Mouse (Mus musculus) CH12.LX (cell line): Measurements from ENCODE around the gene Scd4. TPM values are rescaled to one million over a fixed set of nuclear protein-coding genes. Genes with fewer than 3 reads are reported as not detected.

Experiments
- DNase-seq: peaks from one replicate; pipeline ENCODE4 v3.0.0-alpha.2; 2013; ENCODE audit errors: extremely low read depth
- H3K27ac ChIP-seq: 2 replicates; pipeline ENCODE4 v1.5.1; 2012; ENCODE audit warnings: low read depth, mild to moderate bottlenecking, control low read depth, moderate library complexity; ENCODE audit not compliant: insufficient read depth
- H3K27me3 ChIP-seq: replicated peaks from 2 replicates; pipeline ENCODE3; 2012; ENCODE audit warnings: inconsistent platforms
- H3K36me3 ChIP-seq, 2 experiments: replicated peaks in 1 of 2; 2 replicates each; pipeline versions ENCODE3 to v1.6.1; 2012; ENCODE audit warnings: inconsistent platforms in 1 of 2, low read length in 1 of 2, mild to moderate bottlenecking in 1 of 2, mixed read lengths in 1 of 2, moderate library complexity in 1 of 2; ENCODE audit not compliant: control insufficient read depth in 1 of 2, insufficient read depth in 1 of 2
- H3K4me1 ChIP-seq, 2 experiments: 2 replicates each; pipeline ENCODE4 v1.6.1; 2012; ENCODE audit warnings: inconsistent platforms in 1 of 2, moderate library complexity in 1 of 2; ENCODE audit not compliant: insufficient read depth in 2 of 2, control insufficient read depth in 1 of 2
- H3K4me2 ChIP-seq: 2 replicates; pipeline ENCODE4 v1.6.1; 2012; ENCODE audit warnings: low read depth, mild to moderate bottlenecking, control low read depth; ENCODE audit not compliant: poor library complexity, insufficient read depth, severe bottlenecking
- H3K4me3 ChIP-seq, 3 experiments: fragments of 150-350 bp in 1 of 3; sonication (generic) in 1 of 3; replicated peaks in 1 of 3; 2 replicates each; pipeline versions ENCODE3 to v1.5.1; 2011 to 2012; ENCODE audit warnings: low read depth in 2 of 3, low read length in 2 of 3, mild to moderate bottlenecking in 2 of 3, moderate library complexity in 2 of 3, control low read depth in 1 of 3, improper control_type of control experiment in 1 of 3, inconsistent platforms in 1 of 3, mixed read lengths in 1 of 3; ENCODE audit not compliant: poor library complexity in 1 of 3
- H3K79me2 ChIP-seq: replicated peaks from 2 replicates; pipeline ENCODE4 v1.6.1; 2012; ENCODE audit warnings: mild to moderate bottlenecking, moderate library complexity; ENCODE audit not compliant: control insufficient read depth, poor library complexity, insufficient read depth, severe bottlenecking; ENCODE audit errors: extremely low read depth
- H3K9ac ChIP-seq: 2 replicates; pipeline ENCODE4 v1.6.1; 2012; ENCODE audit warnings: low read depth, mild to moderate bottlenecking, control low read depth, moderate library complexity; ENCODE audit not compliant: insufficient read depth
- H3K9me3 ChIP-seq: replicated peaks from 2 replicates; pipeline ENCODE3; 2012; ENCODE audit warnings: low read length, inconsistent platforms, mixed read lengths
- BHLHE40 ChIP-seq: IDR thresholded peaks from 2 replicates; pipeline ENCODE4 v1.6.1; 2011; ENCODE audit warnings: mild to moderate bottlenecking, low read depth, low read length, improper control_type of control experiment
- CHD2 ChIP-seq: IDR thresholded peaks from 2 replicates; pipeline ENCODE4 v1.6.1; 2011; ENCODE audit warnings: low read length, improper control_type of control experiment
- E2F4 ChIP-seq: IDR thresholded peaks from 2 replicates; pipeline ENCODE4 v1.6.1; 2011; ENCODE audit warnings: low read depth, low read length, improper control_type of control experiment; ENCODE audit not compliant: insufficient replicate concordance
- ELF1 ChIP-seq: IDR thresholded peaks from 2 replicates; pipeline ENCODE4 v1.6.1; 2014; ENCODE audit warnings: low read depth, mild to moderate bottlenecking, inconsistent platforms, low read length, improper control_type of control experiment
- ETS1 ChIP-seq: conservative IDR thresholded peaks from 2 replicates; pipeline ENCODE4 v1.6.1; 2012; ENCODE audit warnings: low read depth, mild to moderate bottlenecking, inconsistent platforms, low read length, improper control_type of control experiment, moderate library complexity
- GABPA ChIP-seq: IDR thresholded peaks from 2 replicates; pipeline ENCODE4 v1.6.1; 2012; ENCODE audit warnings: low read depth, low read length, improper control_type of control experiment, inconsistent platforms; ENCODE audit not compliant: insufficient replicate concordance
- IRF4 ChIP-seq: IDR thresholded peaks from 2 replicates; pipeline ENCODE4 v1.6.1; 2014; ENCODE audit warnings: low read depth, mild to moderate bottlenecking, inconsistent platforms, low read length, improper control_type of control experiment
- JUN ChIP-seq: IDR thresholded peaks from 2 replicates; pipeline ENCODE4 v1.6.1; 2011; ENCODE audit warnings: low read depth, mild to moderate bottlenecking, low read length, improper control_type of control experiment, moderate library complexity; ENCODE audit not compliant: insufficient read depth
- KAT2A ChIP-seq: IDR thresholded peaks from 2 replicates; pipeline ENCODE4 v1.6.1; 2012; ENCODE audit warnings: low read length, improper control_type of control experiment, inconsistent platforms; ENCODE audit not compliant: insufficient replicate concordance
- MAFK ChIP-seq: IDR thresholded peaks from 2 replicates; pipeline ENCODE4 v1.6.1; 2011; ENCODE audit warnings: low read length, improper control_type of control experiment; ENCODE audit not compliant: insufficient replicate concordance
- MAX ChIP-seq: IDR thresholded peaks from 2 replicates; pipeline ENCODE4 v1.6.1; 2011; ENCODE audit warnings: low read length, improper control_type of control experiment
- MAZ ChIP-seq: IDR thresholded peaks from 2 replicates; pipeline ENCODE4 v1.6.1; 2012; ENCODE audit warnings: low read depth, mild to moderate bottlenecking, inconsistent platforms, low read length, improper control_type of control experiment, moderate library complexity
- MEF2A ChIP-seq: IDR thresholded peaks from 2 replicates; pipeline ENCODE4 v1.6.1; 2014; ENCODE audit warnings: low read depth, mild to moderate bottlenecking, inconsistent platforms, low read length, improper control_type of control experiment, borderline replicate concordance
- MXI1 ChIP-seq: IDR thresholded peaks from 2 replicates; pipeline ENCODE4 v1.6.1; 2011; ENCODE audit warnings: mild to moderate bottlenecking, low read depth, low read length, improper control_type of control experiment
- MYC ChIP-seq: IDR thresholded peaks from 2 replicates; pipeline ENCODE4 v1.6.1; 2011; ENCODE audit warnings: low read depth, mild to moderate bottlenecking, improper control_type of control experiment, low read length
- NRF1 ChIP-seq: IDR thresholded peaks from 2 replicates; pipeline ENCODE4 v1.6.1; 2014; ENCODE audit warnings: low read depth, mild to moderate bottlenecking, inconsistent platforms, low read length, improper control_type of control experiment, moderate library complexity
- PAX5 ChIP-seq: IDR thresholded peaks from 2 replicates; pipeline ENCODE4 v1.6.1; 2012; ENCODE audit warnings: low read length, inconsistent platforms, mixed read lengths
- POLR2A ChIP-seq: IDR thresholded peaks from 2 replicates; pipeline ENCODE4 v1.6.1; 2011; ENCODE audit warnings: low read depth, mild to moderate bottlenecking, improper control_type of control experiment, low read length
- POLR2AphosphoS2 ChIP-seq: IDR thresholded peaks from 2 replicates; pipeline ENCODE4 v1.6.1; 2011; ENCODE audit warnings: low read depth, low read length, improper control_type of control experiment
- RCOR1 ChIP-seq: conservative IDR thresholded peaks from 2 replicates; pipeline ENCODE4 v1.6.1; 2012; ENCODE audit warnings: low read depth, mild to moderate bottlenecking, inconsistent platforms, low read length, improper control_type of control experiment
- SIN3A ChIP-seq: IDR thresholded peaks from 2 replicates; pipeline ENCODE4 v1.6.1; 2012; ENCODE audit warnings: low read length, improper control_type of control experiment, inconsistent platforms
- SMC3 ChIP-seq: IDR thresholded peaks from 2 replicates; pipeline ENCODE4 v1.6.1; 2011; ENCODE audit warnings: low read depth, low read length, improper control_type of control experiment
- TBP ChIP-seq: conservative IDR thresholded peaks from 2 replicates; pipeline ENCODE4 v1.6.1; 2011; ENCODE audit warnings: low read depth, low read length, improper control_type of control experiment
- TCF12 ChIP-seq: IDR thresholded peaks from 2 replicates; pipeline ENCODE4 v1.6.1; 2014; ENCODE audit warnings: low read depth, mild to moderate bottlenecking, inconsistent platforms, low read length, improper control_type of control experiment
- USF1 ChIP-seq: IDR thresholded peaks from 2 replicates; pipeline ENCODE4 v1.6.1; 2014; ENCODE audit warnings: low read depth, mild to moderate bottlenecking, inconsistent platforms, low read length, improper control_type of control experiment
- USF2 ChIP-seq: conservative IDR thresholded peaks from 2 replicates; pipeline ENCODE4 v1.6.1; 2011; ENCODE audit warnings: low read depth, low read length, improper control_type of control experiment
- ZNF384 ChIP-seq: IDR thresholded peaks from 2 replicates; pipeline ENCODE4 v1.6.1; 2012; ENCODE audit warnings: low read depth, low read length, improper control_type of control experiment, inconsistent platforms
- dilution Hi-C: fragments of 300-500 bp; cut with MboI; formaldehyde crosslinking; loops from 2 replicates; pipeline ENCODE4 v1.14.3; 2020; ENCODE audit warnings: low sequenced_read_pairs; ENCODE audit not compliant: extremely low pct_unique_long_range_greater_than_20kb, extremely low pct_ligation_motif_present
- in situ Hi-C: fragments of 300-500 bp; cut with MboI; formaldehyde crosslinking; loops from 3 replicates; pipeline ENCODE4 v1.14.3; 2019; ENCODE audit warnings: low sequenced_read_pairs, low pct_ligation_motif_present, low pct_unique_long_range_greater_than_20kb, mixed read lengths
- polyA plus RNA-seq: library from polyadenylated mRNA; unstranded; fragments of >175 nt; gene quantifications from 2 replicates; pipeline ENCODE4 v1.2.1, GENCODE M21; 2012; ENCODE audit warnings: low read depth; ENCODE audit not compliant: insufficient read length
- total RNA-seq, 2 experiments: library from RNA; depleted of rRNA; stranded (reverse); fragments of 300-350 nt in 1 of 2; fragments of >200 nt in 1 of 2; gene quantifications; 2 replicates each; pipeline ENCODE4 v1.2.3; 2012 to 2014

Scd4 gene
- total and polyA plus RNA-seq, 3 experiments: 0.11 TPM; not detected in 2

DNA sequence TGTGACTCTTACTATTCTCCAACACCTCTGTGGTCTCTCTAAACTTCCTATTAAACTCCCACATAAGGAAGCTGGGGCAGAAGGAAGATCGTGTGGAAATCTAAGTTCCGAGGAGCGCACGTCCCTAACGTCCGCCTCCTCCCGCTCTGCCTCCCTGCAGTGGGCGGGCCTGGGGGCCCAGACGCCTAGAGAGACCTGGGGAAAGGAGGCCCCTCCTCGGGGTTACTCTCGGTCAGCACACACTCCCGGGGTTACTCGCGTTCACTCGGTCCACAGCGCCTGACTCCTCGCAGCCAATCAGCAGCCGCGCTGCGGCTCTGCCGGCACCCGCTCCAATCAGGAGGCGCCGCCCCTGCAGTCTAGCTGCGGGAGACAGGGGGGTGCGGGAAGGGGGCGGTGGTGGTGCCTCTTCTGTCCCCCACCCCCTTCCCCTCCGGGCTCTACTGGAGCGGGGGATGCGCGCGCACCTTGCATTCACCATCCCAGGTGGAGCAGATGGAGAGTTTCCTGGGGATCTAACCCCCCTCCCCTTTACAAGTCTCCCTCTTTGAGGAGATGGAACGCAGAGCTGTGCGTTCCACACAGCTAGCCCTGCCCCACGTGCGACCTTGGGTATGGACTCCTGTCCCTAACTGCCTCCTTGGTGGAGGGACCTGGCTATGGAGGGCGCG, 48.7 kb upstream of the Scd4 start:
- DNase-seq: peak; percentile 95
- TF ChIP-seq BHLHE40 (no peak; the same call in 1 of the 2 replicates), IRF4 (peak; percentile 72), POLR2AphosphoS2 (no peak), ELF1 (0 out of 2 replicates have a peak, but pooled peaks have one; percentile 24), GABPA (no peak), ZNF384 (no peak), NRF1 (peak; percentile 79), MXI1 (peak; percentile 50; the same call in 1 of the 2 replicates), MAX (peak; percentile 43; the same call in 1 of the 2 replicates), USF1 (peak; percentile 79), ETS1 (peak; percentile 48), RCOR1 (no peak), MAFK (no peak), USF2 (peak; percentile 52), POLR2A (peak; percentile 49), SIN3A (peak; percentile 30), MYC (0 out of 2 replicates have a peak, but pooled peaks have one; percentile 13), MAZ (peak; percentile 54; the same call in 1 of the 2 replicates), JUN (no peak), SMC3 (no peak), TBP (no peak; the same call in 1 of the 2 replicates), PAX5 (no peak), CHD2 (peak; percentile 52; the same call in 1 of the 2 replicates), KAT2A (no peak), MEF2A (peak; percentile 48; the same call in 1 of the 2 replicates), TCF12 (peak; percentile 80), E2F4 (no peak)
- H3K9ac ChIP-seq: peak overlapping the region; percentile 87
- H3K27ac ChIP-seq: peak overlapping the region; percentile 93
- dilution Hi-C loops (no loop called here), in situ Hi-C loops (no loop called here)
- H3K79me2 ChIP-seq: no peaks in the 10 kb centered on the region
- peak overlapping the region; percentile 52 to 65 (median 56) for H3K4me3 ChIP-seq
- peaks cover 15 to 49% of the 10 kb centered on the region in 2 experiments for H3K4me1 ChIP-seq
- peak overlapping the region; percentile 91 for H3K4me2 ChIP-seq
- no peaks in the 10 kb centered on the region for H3K27me3 ChIP-seq
- H3K36me3 ChIP-seq: peaks cover 0 to 2% of the 10 kb centered on the region in 2 experiments
- H3K9me3 ChIP-seq: no peaks in the 10 kb centered on the region
